Mouse (Mus musculus) ES-E14 (cell line): Measurements from ENCODE around the gene Cyth3.

Experiments
- CHD2 ChIP-seq: IDR thresholded peaks from 2 replicates; pipeline ENCODE4 v1.6.1; 2014; ENCODE audit warnings: mild to moderate bottlenecking, low read depth, low read length, inconsistent platforms
- HCFC1 ChIP-seq: IDR thresholded peaks from 2 replicates; pipeline ENCODE4 v1.6.1; 2012; ENCODE audit warnings: low read length, inconsistent platforms, borderline replicate concordance; ENCODE audit not compliant: insufficient read depth
- ZNF384 ChIP-seq: IDR thresholded peaks from 2 replicates; pipeline ENCODE4 v1.6.1; 2012; ENCODE audit warnings: low read depth, low read length, inconsistent platforms

GRCm38 (mm10) chr5:143583081-143583480, 39.2 kb upstream of the Cyth3 start:
- no peak for TF ChIP-seq CHD2
- TF ChIP-seq HCFC1 = no peak
- no peak for TF ChIP-seq ZNF384
